Mouse (Mus musculus): ENCODE results near the gene Nck1.

Nck1 gene

DNA sequence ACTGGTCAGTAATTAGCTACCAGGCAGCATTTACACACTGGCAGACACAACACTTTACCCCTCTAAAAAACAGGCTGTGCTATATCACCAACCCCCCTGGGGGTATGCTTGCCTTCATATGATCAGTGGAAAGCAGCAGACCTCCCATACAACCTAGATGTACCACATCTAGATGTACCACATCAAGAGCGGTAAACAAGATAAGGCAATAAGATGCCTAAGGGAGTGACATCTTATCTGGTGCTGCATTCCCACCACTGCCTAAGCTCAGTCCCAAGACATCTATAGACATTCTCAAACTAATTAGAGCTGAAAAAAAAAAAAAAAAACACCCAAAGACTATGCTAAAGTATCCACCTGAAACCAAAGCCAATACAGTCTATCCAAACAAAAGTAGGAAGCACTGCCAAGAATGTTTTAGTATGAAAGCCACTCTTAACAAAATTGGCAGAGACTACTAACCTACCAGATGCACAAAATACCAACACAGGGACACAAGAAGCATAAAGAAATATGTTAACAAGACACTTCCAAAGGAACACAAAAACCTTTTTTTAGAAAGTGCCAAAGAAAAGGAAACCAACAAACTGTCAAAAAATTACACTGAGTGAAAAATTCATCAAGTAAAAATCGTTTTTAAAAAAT is 10.2 kb downstream of the Nck1 start:
- DNase-seq (ENCODE audit: low spot score): no peak

DNA sequence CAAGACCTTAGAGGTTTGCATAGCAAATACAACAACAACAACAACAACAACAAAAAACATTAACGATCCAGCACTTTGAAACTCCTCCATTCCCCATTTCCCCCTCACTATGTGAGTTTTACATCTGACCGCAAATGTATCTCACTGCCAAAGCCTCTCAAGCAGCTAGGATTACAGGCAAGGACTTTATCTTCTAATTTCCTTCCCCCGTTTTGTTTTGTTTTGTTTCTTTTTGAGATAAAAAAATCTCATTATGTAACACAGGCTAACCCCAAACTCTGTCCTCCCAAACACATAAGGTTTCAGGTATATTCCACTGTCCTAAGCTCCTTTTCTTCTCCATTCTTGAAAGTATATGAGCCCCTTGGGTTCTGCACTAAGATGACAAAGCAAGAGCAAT is 11.2 kb downstream of the Nck1 start:
- no peak for DNase-seq (ENCODE audit: low spot score)

DNA sequence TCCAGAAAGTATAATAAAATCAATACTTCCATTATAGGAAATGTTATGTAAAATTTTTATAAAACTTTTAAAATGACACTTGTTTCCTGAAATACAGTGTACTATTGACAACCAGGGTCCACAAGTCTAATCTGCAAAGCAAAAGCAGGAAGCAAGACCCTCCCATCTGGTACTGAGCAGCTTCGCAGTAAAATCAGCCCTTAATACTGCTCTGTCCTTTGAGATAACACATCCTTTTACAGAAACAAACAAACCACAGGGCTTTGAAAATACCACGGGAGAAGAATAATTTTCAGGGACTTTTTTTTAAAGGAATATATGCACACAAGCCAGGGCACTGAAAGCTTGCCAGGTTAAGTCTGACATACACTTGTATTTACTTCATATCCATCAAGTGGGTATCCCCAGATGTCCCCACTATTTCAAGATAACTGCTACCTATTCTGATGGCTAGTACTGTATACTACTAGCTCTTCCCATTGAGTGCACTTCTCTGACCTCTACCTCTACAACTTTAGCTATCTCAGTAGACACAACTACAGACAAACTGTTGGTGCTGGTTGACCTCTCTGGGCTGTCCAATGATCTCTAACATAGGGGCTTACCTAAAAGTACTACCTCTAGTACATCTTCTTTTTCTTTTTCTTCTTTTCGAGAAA is 13.0 kb downstream of the Nck1 start:
- no peak for DNase-seq (ENCODE audit: low spot score)

- no peak for DNase-seq (ENCODE audit: low spot score)
Measured at GRCm38 (mm10) chr9:100531296-100531695, 14.6 kb downstream of the Nck1 start.

DNA sequence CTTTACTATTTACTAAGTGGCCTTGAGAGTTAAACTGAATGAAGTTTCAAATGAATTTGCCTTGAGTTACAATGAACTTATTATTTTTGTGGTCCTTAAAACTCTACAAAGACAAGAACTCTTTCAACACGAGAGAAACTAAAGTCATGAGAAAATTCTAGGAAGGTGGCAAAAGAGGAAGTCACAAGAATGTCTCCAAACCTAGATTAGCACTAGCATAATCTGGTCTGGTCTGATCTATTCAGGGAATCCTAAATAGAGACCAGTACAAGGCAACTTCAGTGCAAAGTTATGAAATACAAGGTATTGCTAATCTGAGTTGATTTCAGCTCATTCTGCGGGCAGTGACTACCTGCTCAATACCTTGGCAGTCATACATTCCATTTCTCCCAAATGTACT is 20.7 kb downstream of the Nck1 start:
- no peak for DNase-seq (ENCODE audit: low spot score)

DNA sequence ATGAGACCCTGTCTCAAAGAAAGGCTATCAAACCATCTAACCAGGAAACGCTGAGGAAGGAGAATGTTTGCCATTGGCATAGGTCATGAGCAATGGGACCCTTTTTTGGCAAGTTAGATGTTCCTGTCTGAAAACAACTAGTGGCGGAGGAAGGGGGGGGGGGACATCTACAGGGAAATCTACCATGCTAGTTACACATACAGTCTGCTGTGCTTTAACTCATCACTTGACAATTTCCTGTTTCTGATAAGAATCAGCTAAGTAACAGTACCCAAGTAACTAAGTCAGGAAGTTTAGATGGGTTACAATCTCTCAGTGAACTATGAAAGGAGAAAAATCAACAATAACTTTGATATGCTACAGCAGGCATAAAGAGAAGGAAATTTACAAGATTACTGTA is 23.9 kb downstream of the Nck1 start:
- no peak for DNase-seq (ENCODE audit: low spot score)

DNA sequence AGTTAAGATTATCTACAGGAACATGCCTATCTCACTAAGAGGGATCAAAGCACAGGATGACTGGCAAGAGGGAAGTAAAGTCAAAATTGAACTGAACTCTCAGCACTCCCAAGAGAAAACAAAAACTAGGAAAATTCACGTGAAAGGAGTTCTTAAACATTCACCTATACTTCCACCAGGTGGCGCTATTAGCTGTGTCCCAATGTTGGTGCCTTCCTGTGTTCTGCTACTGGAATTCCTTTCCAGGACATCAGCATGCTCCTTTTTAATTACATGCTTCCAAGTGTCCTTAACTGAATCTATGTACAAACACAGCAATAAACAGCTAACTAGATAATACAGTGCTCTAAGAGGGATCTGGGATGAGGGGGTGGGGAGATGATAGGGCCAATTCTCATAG is 25.3 kb downstream of the Nck1 start:
- peak; percentile 37 for DNase-seq (ENCODE audit: low spot score)

GRCm38 (mm10) chr9:100520012-100520411 is 25.9 kb downstream of the Nck1 start:
- DNase-seq (ENCODE audit: low spot score): no peak

GRCm38 (mm10) chr9:100507581-100507980 is 38.4 kb downstream of the Nck1 start:
- DNase-seq (ENCODE audit: low spot score): no peak

- no peak for DNase-seq (ENCODE audit: low spot score)
Measured at GRCm38 (mm10) chr9:100506652-100507051, 39.3 kb downstream of the Nck1 start.

DNA sequence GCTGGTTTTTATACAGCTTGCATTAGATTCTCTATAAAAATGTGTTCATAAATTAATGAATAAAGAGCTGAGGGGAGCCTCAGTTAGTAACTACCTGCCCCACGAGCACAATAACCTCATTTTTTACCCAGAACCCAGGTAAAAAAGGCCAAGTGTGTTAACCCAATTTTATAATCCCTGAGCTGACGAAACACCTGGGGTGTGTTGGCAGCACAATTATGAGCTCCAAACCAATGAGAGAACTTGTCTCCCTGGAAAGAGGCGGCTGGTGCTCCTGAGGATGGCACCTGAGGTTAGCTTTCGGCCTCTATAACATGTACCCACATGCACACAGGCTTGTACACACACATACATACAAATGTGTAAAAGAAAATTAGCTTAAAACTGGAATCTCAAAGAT is 40.4 kb downstream of the Nck1 start:
- DNase-seq (ENCODE audit: low spot score): no peak

DNA sequence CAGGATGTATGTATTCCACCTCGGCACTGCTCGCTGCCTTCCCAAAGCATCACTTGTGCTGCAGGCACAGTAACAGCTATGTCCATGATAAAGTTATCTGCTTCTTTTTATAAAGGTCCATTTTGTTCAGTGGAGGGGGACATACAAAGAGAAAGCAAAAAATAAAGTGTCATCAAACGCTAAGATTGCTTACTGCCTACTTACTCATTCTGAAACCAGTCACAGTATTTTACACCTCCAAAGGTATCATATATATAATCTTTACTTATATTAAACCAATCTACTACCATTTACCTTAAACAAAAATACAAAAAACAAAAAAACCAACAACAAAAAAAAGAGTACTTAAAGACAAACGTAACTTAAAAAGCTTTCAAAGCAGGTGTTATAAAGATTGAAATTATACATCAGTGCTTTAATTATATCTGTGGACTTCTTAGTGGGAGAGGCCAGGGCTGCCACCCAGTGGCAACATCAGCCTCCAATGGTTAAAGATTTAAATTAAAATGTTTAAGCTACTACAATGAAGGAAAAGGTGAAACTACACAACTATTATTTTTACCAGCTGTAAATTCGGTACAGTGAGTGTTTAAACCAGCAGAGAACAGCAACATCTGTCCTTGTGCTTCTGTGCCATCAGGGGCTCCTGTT is 52.2 kb downstream of the Nck1 start:
- DNase-seq (ENCODE audit: low spot score): no peak

GRCm38 (mm10) chr9:100491424-100491823 is 54.5 kb downstream of the Nck1 start:
- no peak for DNase-seq (ENCODE audit: low spot score)

GRCm38 (mm10) chr9:100488969-100489368 is 57.0 kb downstream of the Nck1 start:
- no peak for DNase-seq (ENCODE audit: low spot score)

GRCm38 (mm10) chr9:100488056-100488713 is 57.7 kb downstream of the Nck1 start:
- DNase-seq (ENCODE audit: low spot score): no peak

DNA sequence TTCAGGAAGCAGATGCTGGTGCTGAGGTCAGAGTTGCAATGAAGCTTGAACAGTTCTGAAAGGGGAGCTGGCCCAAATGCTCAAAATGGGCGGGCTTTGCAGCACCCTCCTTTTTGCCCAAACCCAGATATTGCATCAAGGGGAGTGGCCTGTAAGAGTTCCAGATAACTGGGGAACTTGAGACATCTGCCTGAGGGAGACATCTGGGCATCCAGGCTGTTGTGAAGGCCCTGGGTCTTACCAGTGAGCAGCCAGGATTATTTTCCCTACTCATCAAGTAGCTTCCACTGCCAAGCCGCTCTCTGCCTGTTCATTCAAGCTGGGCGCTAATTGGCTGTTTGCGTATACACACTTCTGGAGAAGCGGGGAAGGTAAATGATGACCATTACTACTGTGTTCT is 59.5 kb downstream of the Nck1 start, which contains the start of gene Il20rb:
Gene Il20rb (minus strand): TSS at position 358 of the 400 bp plus-strand sequence.
- DNase-seq (ENCODE audit: low spot score): no peak

- no peak for DNase-seq (ENCODE audit: low spot score)
Measured at GRCm38 (mm10) chr9:100483318-100483717, 62.6 kb downstream of the Nck1 start.

DNA sequence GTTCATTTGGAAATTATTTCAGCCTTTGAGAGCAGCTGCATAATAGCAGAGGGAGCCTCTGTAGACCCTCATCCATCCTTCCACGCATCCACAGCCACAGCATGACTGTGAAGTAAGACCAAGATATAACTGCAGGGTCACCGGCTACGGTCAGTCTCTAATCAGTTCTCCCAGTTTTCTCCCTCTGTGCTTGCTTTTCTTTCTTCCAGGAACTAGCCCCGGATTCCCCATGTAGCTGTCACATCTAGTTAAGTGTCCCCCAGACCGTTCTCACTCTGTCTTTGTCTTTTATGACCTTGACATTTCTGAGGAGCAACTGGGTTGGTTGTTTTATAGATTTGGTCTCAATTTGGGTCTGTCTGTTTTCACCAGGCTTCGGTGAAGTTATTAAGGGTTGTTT is 64.3 kb downstream of the Nck1 start:
- no peak for DNase-seq (ENCODE audit: low spot score)

DNA sequence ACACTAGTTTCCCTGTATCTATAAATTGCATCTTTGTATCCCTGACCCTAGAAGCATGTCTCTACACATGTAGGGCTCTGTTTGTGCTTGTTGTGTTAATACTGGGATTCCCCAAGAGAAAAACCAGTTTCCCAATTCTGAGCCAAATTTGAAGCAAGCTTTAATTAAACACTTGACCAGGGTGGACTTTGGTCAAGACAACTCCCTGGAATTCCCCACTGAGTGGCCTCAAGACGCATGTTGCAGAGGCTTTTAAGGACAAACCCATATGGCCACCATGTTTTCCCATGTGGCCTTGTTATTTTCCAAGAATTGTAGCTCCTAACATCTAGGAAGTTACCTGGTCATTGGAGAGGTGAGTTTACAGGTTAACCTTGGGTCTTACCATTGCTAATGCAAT is 71.9 kb downstream of the Nck1 start:
- DNase-seq (ENCODE audit: low spot score): no peak

DNA sequence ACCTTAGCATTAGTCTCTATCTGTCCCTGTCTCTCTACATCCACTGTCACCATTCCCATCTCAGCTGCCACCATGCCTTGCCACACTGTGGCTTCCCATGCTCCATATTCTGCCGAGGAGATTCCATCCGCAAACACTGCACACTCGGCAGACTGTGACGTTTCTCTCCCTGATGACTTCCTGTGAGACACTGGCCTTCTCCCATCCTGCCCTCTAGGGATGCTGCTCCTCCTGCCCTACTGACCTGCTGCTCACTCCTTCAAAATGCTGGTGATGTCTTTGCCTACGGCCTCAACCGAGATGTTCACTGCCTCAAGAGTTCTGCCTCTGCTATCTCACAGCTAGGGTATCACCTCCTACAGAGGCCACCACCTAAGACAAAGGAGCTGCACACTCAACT is 72.6 kb downstream of the Nck1 start:
- no peak for DNase-seq (ENCODE audit: low spot score)

DNA sequence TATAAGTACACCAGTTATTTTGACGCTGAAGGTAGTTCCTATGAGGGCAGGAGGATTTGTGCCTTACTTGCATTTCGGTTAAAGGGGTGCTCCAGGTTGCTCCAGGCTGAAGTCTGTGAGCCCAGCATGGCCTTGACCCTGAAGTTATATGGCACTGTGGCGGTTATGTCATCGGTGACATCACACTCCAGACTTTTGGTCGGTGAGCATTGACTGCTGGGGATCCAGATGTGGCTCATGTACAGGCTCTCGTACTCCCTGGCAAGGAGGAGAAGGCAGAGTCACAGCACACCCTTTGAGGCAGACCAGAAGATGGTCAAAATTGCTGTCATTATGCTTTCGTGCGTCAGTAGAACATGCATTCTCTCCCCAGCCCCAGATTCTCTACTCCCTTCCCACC is 73.0 kb downstream of the Nck1 start:
- DNase-seq (ENCODE audit: low spot score): no peak

- no peak for DNase-seq (ENCODE audit: low spot score)
Measured at GRCm38 (mm10) chr9:100471605-100471953, 74.4 kb downstream of the Nck1 start.

All from left cerebral cortex, adult 11 months (tissue).